Mouse (Mus musculus): ENCODE measurements around the gene Ppp3r2.

DNA sequence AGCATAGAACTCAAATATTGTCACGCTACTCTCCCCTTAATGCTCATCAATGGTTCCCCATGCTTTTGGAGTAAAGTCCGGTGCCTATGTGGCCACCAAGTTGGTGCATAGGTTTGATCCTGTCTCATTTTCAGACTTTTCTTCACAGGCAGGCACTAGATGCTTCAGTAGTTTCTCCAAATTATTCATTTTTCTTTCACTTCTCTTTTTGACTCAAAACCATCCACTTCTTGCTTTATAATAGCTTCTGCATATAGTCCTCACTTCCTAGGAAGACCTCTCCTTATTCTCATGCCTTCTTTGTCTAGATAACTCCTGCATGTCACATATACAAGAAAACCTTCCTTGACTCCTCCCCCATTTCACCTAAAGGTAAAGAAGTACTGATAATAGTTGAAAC, 42.1 kb upstream of the Ppp3r2 start:
- TF ChIP-seq CTCF (IDR thresholded peaks at IDR 0.05; ENCODE audit: low read depth, low read length) = no peak
- TF ChIP-seq TAL1 (conservative IDR thresholded peaks at IDR 0.05; ENCODE audit: low read depth, low read length) = no peak
- TF ChIP-seq GATA2 (IDR thresholded peaks at IDR 0.05; ENCODE audit: borderline replicate concordance, low read depth, low read length) = no peak
- no peak for TF ChIP-seq GATA1 (IDR thresholded peaks at IDR 0.05; ENCODE audit: borderline replicate concordance, low read length)
- TF ChIP-seq POLR2AphosphoS5 (IDR thresholded peaks at IDR 0.05; ENCODE audit: insufficient replicate concordance, low read depth, low read length) = no peak
